Mouse (Mus musculus) forebrain, embryonic 10.5 days (tissue): ENCODE measurements around the gene Atp5mpl. TPM values are rescaled to one million over a fixed set of nuclear protein-coding genes. Genes with fewer than 3 reads are reported as not detected.

ENCODE experiments used
- DNase-seq: peaks from one replicate; pipeline ENCODE4 v3.0.0-alpha.2; 2017; ENCODE audit warnings: low spot score; ENCODE audit errors: extremely low spot score
- H3K27ac ChIP-seq: fragments of 300-500 bp; sonication (generic); 2 replicates; pipeline ENCODE4 v1.5.1; 2016; ENCODE audit warnings: mild to moderate bottlenecking
- H3K27me3 ChIP-seq: fragments of 300-500 bp; sonication (generic); 2 replicates; pipeline ENCODE4 v1.6.1; 2016; ENCODE audit warnings: mild to moderate bottlenecking; ENCODE audit not compliant: poor library complexity, severe bottlenecking
- H3K36me3 ChIP-seq: fragments of 300-500 bp; sonication (generic); replicated peaks from 2 replicates; pipeline ENCODE4 v1.6.1; 2016; ENCODE audit warnings: mild to moderate bottlenecking, moderate library complexity
- H3K4me1 ChIP-seq: fragments of 300-500 bp; sonication (generic); 2 replicates; pipeline ENCODE4 v1.6.1; 2016
- H3K4me3 ChIP-seq: fragments of 300-500 bp; sonication (generic); 2 replicates; pipeline ENCODE4 v1.5.1; 2016; ENCODE audit warnings: mild to moderate bottlenecking, moderate library complexity
- H3K9me3 ChIP-seq: fragments of 300-500 bp; sonication (generic); 2 replicates; pipeline ENCODE4 v1.6.1; 2016; ENCODE audit warnings: mild to moderate bottlenecking, moderate library complexity
- WGBS: fragments of 180-500 bp; shearing (Covaris S2); methylation state at CpG from one replicate; pipeline ENCODE4 v1.1.7; 2016; 5-methylcytosine and 5-hydroxymethylcytosine counted together
- polyA plus RNA-seq: library from polyadenylated mRNA; unstranded; fragments of >200 nt; fragmentation: Nextera tagmentation; extraction: Ambion mirVana; gene quantifications from 2 replicates; pipeline ENCODE4 v1.2.1, GENCODE M21; 2016

Gene Atp5mpl
- polyA plus RNA-seq, 1 experiment from 2014 or later: 608 TPM

DNA sequence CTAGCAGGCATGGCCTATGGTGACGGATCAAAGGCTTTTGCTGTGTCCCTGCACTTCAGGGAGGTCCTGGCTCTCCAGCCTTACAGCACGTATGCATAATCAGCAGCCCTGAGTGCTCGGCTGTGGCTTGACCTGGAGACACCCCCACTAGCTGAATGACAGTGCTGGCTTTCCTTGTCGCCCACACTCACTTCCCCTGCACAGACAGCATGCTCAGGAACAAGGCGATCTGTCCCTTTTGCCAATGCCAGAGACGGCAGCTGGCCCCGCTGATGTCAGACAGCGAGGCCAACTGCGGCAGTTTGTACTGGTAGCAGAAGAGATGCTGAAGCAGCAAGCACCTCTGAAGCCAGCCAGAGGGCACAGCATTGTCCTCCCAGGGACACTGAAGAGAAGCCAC lies 46.7 kb downstream of the Atp5mpl start:
- H3K36me3 ChIP-seq: no peaks in the 10 kb centered on the region
- H3K4me1 ChIP-seq: peaks cover 4% of the 10 kb centered on the region; the same call in 1 of the 2 replicates
- no peak overlapping the region for H3K4me3 ChIP-seq
- 71% methylated on average over 9 of the region's 9 CpGs for WGBS
- 0 out of 2 replicates have a peak, but pooled peaks cover 4% of the 10 kb centered on the region for H3K27me3 ChIP-seq
- DNase-seq: no peak
- H3K27ac ChIP-seq: no peak overlapping the region
- no peaks in the 10 kb centered on the region for H3K9me3 ChIP-seq

GRCm38 (mm10) chr12:111916514-111917217 lies 50.1 kb downstream of the Atp5mpl start:
- peak overlapping the region; percentile 48; the same call in 1 of the 2 replicates for H3K27ac ChIP-seq
- no peak for DNase-seq
- no peak overlapping the region for H3K4me3 ChIP-seq
- WGBS: 72% methylated on average over 12 of the region's 12 CpGs
- no peaks in the 10 kb centered on the region for H3K9me3 ChIP-seq
- no peaks in the 10 kb centered on the region for H3K36me3 ChIP-seq
- 0 out of 2 replicates have a peak, but pooled peaks cover 4% of the 10 kb centered on the region for H3K27me3 ChIP-seq
- H3K4me1 ChIP-seq: peaks cover 4% of the 10 kb centered on the region; the same call in 1 of the 2 replicates

- Histone ChIP-seq H3K36me3 (no peaks in the 10 kb centered on the region), H3K9me3 (no peaks in the 10 kb centered on the region), H3K4me3 (no peak overlapping the region), H3K27ac (0 out of 2 replicates have a peak overlapping the region, but pooled peaks have one; percentile 4), H3K27me3 (peaks cover 10% of the 10 kb centered on the region; the same call in 1 of the 2 replicates), H3K4me1 (peaks cover 4% of the 10 kb centered on the region; the same call in 1 of the 2 replicates)
- DNase-seq: no peak
- WGBS: 92% methylated on average over 6 of the region's 6 CpGs
Measured at GRCm38 (mm10) chr12:111915781-111916180, 51.0 kb downstream of the Atp5mpl start.

- no peaks in the 10 kb centered on the region for H3K9me3 ChIP-seq
- H3K4me3 ChIP-seq: no peak overlapping the region
- peaks cover 25% of the 10 kb centered on the region for H3K27me3 ChIP-seq
- no peak for DNase-seq
- no peak overlapping the region for H3K27ac ChIP-seq
- 51% methylated on average over 3 of the region's 3 CpGs for WGBS
- no peaks in the 10 kb centered on the region for H3K36me3 ChIP-seq
- H3K4me1 ChIP-seq: peaks cover 4% of the 10 kb centered on the region; the same call in 1 of the 2 replicates
Measured at GRCm38 (mm10) chr12:111914031-111914430, 52.7 kb downstream of the Atp5mpl start.

DNA sequence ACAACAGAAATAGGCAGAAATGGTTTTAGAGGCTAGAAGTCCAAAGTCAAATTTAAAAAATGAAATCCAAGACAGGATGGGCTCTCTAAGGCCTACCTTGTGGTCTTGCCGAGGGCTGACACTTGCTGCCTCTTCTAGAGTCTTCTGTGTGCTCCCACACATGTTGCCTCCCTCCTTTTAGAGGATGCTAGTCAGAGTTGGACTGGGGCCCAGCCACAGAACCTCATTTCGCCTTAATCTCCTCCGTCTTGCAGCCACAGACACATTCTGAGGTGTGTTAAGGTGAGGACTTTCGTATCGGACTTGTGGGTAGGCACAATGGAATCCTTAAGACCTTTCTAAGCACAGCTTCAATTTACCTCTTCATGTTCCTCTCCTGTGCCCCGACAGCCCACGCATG lies 54.0 kb downstream of the Atp5mpl start:
- H3K36me3 ChIP-seq: no peaks in the 10 kb centered on the region
- no peak overlapping the region for H3K4me3 ChIP-seq
- WGBS: 86% methylated on average over 7 of the region's 7 CpGs
- no peak for DNase-seq
- no peaks in the 10 kb centered on the region for H3K9me3 ChIP-seq
- H3K27me3 ChIP-seq: peaks cover 35% of the 10 kb centered on the region
- peaks cover 15% of the 10 kb centered on the region for H3K4me1 ChIP-seq
- H3K27ac ChIP-seq: no peak overlapping the region

DNA sequence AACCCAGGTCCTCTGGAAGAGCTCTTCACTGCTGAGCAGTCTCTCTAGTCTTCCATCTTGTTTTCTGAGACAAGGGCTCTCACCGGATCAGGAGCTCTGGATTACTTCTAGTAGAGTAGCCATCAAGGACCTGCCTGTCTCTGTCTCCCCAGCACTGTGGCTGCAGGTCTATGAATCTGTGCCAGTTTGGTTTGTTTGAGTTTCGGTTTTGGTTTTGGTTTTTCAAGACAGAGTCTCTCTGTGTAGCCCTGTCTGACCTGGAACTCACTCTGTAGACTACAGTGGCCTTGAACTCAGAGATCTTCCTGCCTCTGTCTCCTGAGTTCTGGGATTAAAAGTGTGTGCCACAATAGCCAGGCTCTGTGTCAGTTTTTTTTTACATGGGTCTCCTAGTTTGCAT lies 55.0 kb downstream of the Atp5mpl start:
- Histone ChIP-seq H3K4me3 (no peak overlapping the region), H3K36me3 (no peaks in the 10 kb centered on the region), H3K9me3 (no peaks in the 10 kb centered on the region), H3K4me1 (peaks cover 23% of the 10 kb centered on the region), H3K27ac (no peak overlapping the region), H3K27me3 (peaks cover 43% of the 10 kb centered on the region)
- no peak for DNase-seq
- 90% methylated on average over 2 of the region's 2 CpGs for WGBS

Other genes starting within 250 kb of the Atp5mpl start
- 137 and 141 TPM in 2 replicates for gene Klc1, start 208.1 kb downstream of the Atp5mpl start, polyA plus RNA-seq
- 16.7 and 21.5 TPM in 2 replicates for gene Xrcc3, start 153.1 kb downstream of the Atp5mpl start, polyA plus RNA-seq
- gene Zfyve21, start 152.8 kb downstream of the Atp5mpl start, polyA plus RNA-seq: 68.2 and 69.3 TPM in 2 replicates
- gene Ppp1r13b, start 58.9 kb downstream of the Atp5mpl start, polyA plus RNA-seq: 2.9 and 3.1 TPM in 2 replicates
- 1.1 and 1.9 TPM in 2 replicates for gene Tdrd9, start 4.6 kb upstream of the Atp5mpl start, polyA plus RNA-seq
- not detected in 2 replicates for gene Rd3l, start 14.3 kb upstream of the Atp5mpl start, polyA plus RNA-seq
- gene Aspg, start 139.7 kb upstream of the Atp5mpl start, polyA plus RNA-seq: 1.3 and 2.0 TPM in 2 replicates
- gene Kif26a, start 179.2 kb upstream of the Atp5mpl start, polyA plus RNA-seq: 3.8 and 4.4 TPM in 2 replicates